Mouse (Mus musculus): ENCODE results near the gene Tspear.

DNA sequence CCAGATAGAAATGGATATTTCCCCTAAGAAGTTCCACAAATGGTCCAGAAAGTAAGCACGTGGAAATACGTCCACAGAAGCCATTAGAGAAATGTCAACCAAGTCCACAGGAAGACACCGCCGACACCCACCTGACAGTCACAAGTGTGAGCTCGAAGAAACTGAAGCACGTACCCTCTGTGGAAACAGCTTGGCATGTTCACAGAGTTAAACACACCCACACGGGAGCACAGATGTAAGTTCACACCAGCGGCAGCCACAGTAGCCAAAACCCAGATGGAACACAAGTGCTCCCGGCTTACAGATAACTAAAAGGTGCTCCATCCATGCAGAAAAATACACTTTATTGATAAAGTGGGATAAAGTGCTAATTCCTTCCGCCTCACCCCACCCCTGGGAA is 241.0 kb downstream of the Tspear start:
- TF ChIP-seq CTCF (IDR thresholded peaks at IDR 0.05) (no peak), EP300 (IDR thresholded peaks at IDR 0.05) (no peak)
